ENCODE assay signal across 8 mouse cellular contexts in the genomic region with DNA sequence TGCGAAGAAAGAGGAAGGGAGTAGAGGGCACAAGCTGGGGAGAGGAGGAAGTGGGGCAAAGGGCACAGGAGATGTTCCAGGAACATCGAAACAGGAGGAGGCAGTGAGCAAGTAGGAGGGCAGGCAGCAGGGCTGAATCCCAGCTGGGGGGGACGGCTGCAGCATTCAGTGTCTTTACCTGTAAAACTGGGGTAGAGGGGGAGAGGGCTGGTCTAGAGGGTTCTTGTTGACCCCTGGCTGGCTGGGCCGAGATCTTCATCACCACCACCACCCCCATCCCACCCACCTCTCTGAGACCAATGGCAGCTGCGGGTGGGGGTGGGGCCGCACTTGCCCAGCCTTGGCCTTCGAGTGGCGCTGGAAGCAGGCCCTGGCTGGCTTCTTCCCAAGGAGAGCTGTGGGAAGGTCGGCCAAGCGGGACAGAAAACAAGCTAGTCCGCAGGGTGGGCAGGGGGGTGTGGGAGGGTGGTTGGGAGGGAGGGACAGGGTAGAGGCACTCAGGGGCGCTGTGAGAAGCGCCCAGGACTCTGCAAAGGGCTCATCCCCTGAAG. TPM values are rescaled to one million over a fixed set of nuclear protein-coding genes. Genes with fewer than 3 reads are reported as not detected.
DNase-seq lines count a peak whose midpoint lies in the region; ATAC-seq and TF ChIP-seq lines count a peak whose summit lies in the region.

A gene (plus strand): TSS at position 496 of the 551 bp plus-strand sequence.

- H3K9ac ChIP-seq in limb, embryonic 12.5 days (replicated peaks), result peak within 1 kb of the TSS; percentile 50; the same call in 1 of the 2 replicates
- peak within 1 kb of the TSS; percentile 72 for H3K9ac ChIP-seq in midbrain, embryonic 14.5 days (replicated peaks; ENCODE audit: low read length)

- ATAC-seq in limb, embryonic 12.5 days (ENCODE audit: insufficient number of reproducible peaks, insufficient read depth, low FRiP score, low TSS enrichment, low read depth), result no peak
- no peak for ATAC-seq in midbrain, embryonic 14.5 days (ENCODE audit: low FRiP score, low TSS enrichment)

- H3K27ac ChIP-seq in kidney, adult 2 months (ENCODE audit: insufficient read depth, low read depth, low read length), result peak within 1 kb of the TSS; percentile 90
- H3K27ac ChIP-seq in limb, embryonic 12.5 days, result peak within 1 kb of the TSS; percentile 87
- H3K27ac ChIP-seq in midbrain, embryonic 14.5 days (replicated peaks; ENCODE audit: low read depth, low read length), result peak within 1 kb of the TSS; percentile 83

- no peaks in the 10 kb centered on the region for H3K36me3 ChIP-seq in kidney, adult 2 months (ENCODE audit: control insufficient read depth, insufficient read depth, low read length)
- H3K36me3 ChIP-seq in limb, embryonic 12.5 days, result no peaks in the 10 kb centered on the region
- no peaks in the 10 kb centered on the region for H3K36me3 ChIP-seq in midbrain, embryonic 14.5 days (ENCODE audit: control insufficient read depth, insufficient read depth, low read length)

- no peak for TF ChIP-seq POLR2A in kidney, adult 2 months (IDR thresholded peaks at IDR 0.05; ENCODE audit: low read depth, low read length)

- peaks cover 17% of the 10 kb centered on the region; the same call in 1 of the 2 replicates for H3K4me1 ChIP-seq in kidney, adult 2 months (ENCODE audit: control insufficient read depth, insufficient read depth, low read length)
- H3K4me1 ChIP-seq in limb, embryonic 12.5 days (replicated peaks), result peaks cover 29% of the 10 kb centered on the region
- H3K4me1 ChIP-seq in midbrain, embryonic 14.5 days (ENCODE audit: control insufficient read depth, insufficient read depth, low read length), result peaks cover 15% of the 10 kb centered on the region

- DNase-seq in left cerebral cortex, adult 18-20 months (ENCODE audit: low spot score in 2 of 2), result peak; percentile 60 to 66
- DNase-seq in left cerebral cortex, adult 11 months (ENCODE audit: low spot score), result no peak
- peak; percentile 54 to 90 for DNase-seq in cerebellum, postnatal 4 days (ENCODE audit: low spot score in 2 of 2)
- DNase-seq in heart, adult 8-10 months (ENCODE audit: low spot score), result peak; percentile 64
- DNase-seq in kidney, adult 2 months, result peak; percentile 94
- DNase-seq in midbrain, embryonic 14.5 days, result peak; percentile 65
- peak; percentile 27 for DNase-seq in yolk sac, embryonic 10.5 days (ENCODE audit: low spot score)

- WGBS in kidney, adult 2 months, result 11% methylated on average over 13 of the region's 13 CpGs
- WGBS in limb, embryonic 12.5 days, result 7% methylated on average over 13 of the region's 13 CpGs
- 11% methylated on average over 13 of the region's 13 CpGs for WGBS in midbrain, embryonic 14.5 days

- TF ChIP-seq CTCF in kidney, adult 2 months (conservative IDR thresholded peaks at IDR 0.05; ENCODE audit: insufficient read depth, insufficient read length, low read depth, low read length), result no peak

- peak within 1 kb of the TSS; percentile 75 for H3K4me3 ChIP-seq in kidney, adult 2 months (ENCODE audit: insufficient read depth, low read depth, low read length)
- peak within 1 kb of the TSS; percentile 64 for H3K4me3 ChIP-seq in limb, embryonic 12.5 days (replicated peaks)
- peak within 1 kb of the TSS; percentile 52 for H3K4me3 ChIP-seq in midbrain, embryonic 14.5 days (replicated peaks; ENCODE audit: low read depth, low read length)

- peak within 1 kb of the TSS; percentile 87 for H3K4me2 ChIP-seq in limb, embryonic 12.5 days
- H3K4me2 ChIP-seq in midbrain, embryonic 14.5 days (ENCODE audit: low read length), result peak within 1 kb of the TSS; percentile 86

- no peaks in the 10 kb centered on the region for H3K27me3 ChIP-seq in kidney, adult 2 months (replicated peaks; ENCODE audit: control insufficient read depth, insufficient read depth, low read length)
- H3K27me3 ChIP-seq in limb, embryonic 12.5 days, result peaks cover 53% of the 10 kb centered on the region
- H3K27me3 ChIP-seq in midbrain, embryonic 14.5 days (ENCODE audit: control insufficient read depth, insufficient read depth, low read length), result 0 out of 2 replicates have a peak, but pooled peaks cover 3% of the 10 kb centered on the region

- peaks cover 7% of the 10 kb centered on the region for H3K9me3 ChIP-seq in limb, embryonic 12.5 days
- H3K9me3 ChIP-seq in midbrain, embryonic 14.5 days (ENCODE audit: control insufficient read depth, low read length), result no peaks in the 10 kb centered on the region

RNA-seq across cellular contexts. Expression of the gene that starts here (rescaled TPM):
- 100 to 1,000 TPM in 1 of 2 experiments, 10 to 100 TPM in 1; 86.2 to 100 TPM for total RNA-seq in left cerebral cortex, adult 18-20 months (2021)
- total RNA-seq in heart, adult 8-10 months (2022), result 100 to 1,000 TPM; 192 to 237 (median 204) TPM
- polyA plus RNA-seq in kidney, adult 2 months (2012; rRNA removed), result 146 and 182 TPM in 2 replicates
- 45.5 and 50.0 TPM in 2 replicates for polyA plus RNA-seq in limb, embryonic 12.5 days (2016; fragmentation: Nextera tagmentation; extraction: Ambion mirVana)
- polyA plus RNA-seq in midbrain, embryonic 14.5 days (2014; fragmentation: Nextera tagmentation; extraction: Ambion mirVana), result 33.5 and 41.6 TPM in 2 replicates
